Mouse (Mus musculus) yolk sac, embryonic 10.5 days (tissue): ENCODE results near the gene Hist1h4d.

ENCODE experiments used
- DNase-seq: peaks from one replicate; pipeline ENCODE4 v3.0.0-alpha.2; 2017; ENCODE audit warnings: low spot score

The Hist1h4d gene

DNA sequence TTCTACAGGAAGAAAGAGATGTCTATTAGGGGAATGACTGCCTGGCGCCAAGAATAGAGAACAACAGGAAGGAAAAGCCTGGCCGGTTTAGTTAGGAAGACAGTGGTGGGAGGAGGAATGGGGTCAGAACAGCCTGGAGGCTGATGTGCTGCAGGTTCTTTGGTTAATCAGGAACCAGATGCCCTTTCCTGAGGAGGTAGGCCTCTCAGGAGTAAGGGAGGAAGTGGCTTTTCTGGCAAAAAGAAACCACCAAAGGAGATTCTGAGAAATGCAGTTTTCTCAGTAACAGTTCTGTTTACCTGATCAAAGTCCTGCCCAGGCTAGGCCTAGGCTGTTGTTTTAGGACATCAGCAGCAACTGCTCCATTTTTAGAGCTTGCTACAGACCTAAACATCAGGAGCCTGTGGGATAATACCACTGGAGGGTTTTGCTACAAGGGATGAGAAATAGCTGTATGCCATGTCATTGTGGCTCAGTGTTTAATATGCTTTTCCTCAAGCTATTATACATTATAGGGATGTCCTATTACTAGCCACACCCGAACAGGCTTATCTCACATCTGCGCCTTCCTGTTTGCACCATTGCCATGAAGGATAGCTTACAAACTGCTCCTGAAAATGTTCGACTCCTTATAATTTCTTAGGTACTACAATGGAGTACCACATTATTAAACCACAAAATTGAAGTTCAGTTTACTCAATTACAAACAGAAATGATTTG lies 11.8 kb downstream of the Hist1h4d start:
- DNase-seq = peak; percentile 84

DNA sequence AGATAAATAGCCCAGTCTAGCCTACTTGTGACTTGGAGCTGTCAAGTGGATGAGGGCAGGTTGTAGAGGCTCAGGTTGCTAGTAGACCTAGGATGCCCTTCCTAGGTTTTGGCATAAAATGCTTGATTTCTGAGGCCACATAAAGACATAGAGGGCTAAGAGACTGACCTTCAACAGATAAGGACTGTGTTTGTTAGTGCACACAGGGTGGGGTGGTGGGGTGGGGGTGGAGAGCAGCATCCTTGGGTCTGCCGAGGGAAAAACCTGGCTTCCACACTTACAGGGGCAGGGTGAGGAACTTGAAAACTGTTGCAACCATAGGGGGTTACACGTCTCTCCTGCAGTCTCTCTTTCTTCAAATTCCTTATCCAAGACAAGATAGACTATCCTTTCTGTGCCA lies 13.8 kb downstream of the Hist1h4d start:
- no peak for DNase-seq

DNA sequence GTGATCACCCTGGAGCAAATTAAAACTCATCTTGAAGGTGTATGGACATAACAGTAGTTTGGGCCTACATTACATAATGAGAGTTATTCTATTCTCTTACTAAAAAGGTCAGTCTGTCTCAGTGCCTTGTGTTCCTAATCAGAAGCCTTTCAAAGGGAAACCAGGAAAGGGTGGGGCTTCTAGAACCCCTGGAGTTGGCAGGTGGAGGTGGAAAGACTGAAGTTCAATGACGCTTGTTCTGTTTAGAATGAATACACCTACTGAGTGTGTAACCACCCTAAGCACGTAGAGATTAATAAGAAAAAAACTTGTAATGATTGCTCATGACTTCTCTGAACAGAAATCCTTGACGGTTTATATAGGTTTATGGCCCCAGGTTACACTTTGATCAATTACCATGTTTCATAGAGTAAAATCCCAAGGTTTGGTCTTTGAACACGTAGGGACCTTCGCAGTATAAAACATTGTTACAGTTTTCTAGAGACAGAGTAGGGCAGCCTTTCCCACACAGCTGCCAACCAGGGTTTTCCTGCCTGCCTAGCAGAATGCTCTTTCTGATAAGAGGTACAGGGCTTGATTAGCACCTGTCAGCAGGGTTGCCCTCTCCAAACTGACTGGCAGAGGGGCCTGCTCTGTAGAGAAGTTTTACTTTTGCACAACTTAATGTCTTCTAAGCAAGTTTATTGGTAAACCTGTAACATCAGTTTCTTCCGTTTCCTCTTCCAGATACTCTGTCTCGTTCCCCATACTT lies 14.4 kb downstream of the Hist1h4d start:
- no peak for DNase-seq

DNA sequence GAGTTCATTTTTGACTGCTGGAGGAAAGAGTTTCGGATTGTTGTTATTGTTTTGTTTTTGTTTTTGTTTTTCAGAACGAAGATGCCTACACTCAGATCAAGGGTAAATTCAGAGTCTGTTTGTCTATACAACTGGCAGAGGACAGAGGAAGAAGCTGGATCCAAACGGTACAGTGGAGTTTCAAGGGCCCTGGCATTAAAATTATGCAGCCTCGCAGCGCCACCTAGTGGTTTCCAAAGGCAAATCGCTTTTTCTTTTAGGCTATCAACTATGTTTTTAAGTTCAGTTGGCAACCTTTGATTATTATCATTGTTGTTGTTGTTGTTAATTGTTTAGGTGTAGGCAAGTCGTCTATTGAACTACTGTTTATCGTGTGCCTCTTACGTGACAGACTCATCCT lies 16.6 kb downstream of the Hist1h4d start:
- DNase-seq = peak; percentile 58

DNA sequence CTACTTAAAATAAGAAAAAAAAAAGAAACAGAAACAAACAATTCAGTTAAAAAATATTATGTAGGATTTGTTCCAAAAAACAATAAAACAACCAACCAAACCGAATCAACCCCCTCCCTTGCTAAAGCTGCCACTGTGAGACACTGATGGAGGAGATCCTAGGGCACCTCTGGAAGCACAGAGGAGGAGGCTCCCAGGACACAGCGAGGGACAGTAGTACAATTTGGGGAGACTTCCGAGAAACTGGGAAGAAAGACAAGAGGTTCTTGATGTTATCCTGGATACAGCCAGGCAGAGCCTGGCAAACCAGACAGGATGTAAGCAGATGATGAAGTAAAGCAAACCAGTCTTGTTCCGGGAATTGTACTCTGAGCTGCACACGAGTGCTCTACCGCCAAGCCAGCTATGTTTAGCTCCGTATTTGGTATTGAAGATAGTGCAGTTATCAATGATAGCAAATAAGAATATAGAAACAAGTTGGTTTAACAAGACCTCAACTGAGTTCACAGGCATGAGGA lies 21.8 kb downstream of the Hist1h4d start:
- DNase-seq = no peak

DNA sequence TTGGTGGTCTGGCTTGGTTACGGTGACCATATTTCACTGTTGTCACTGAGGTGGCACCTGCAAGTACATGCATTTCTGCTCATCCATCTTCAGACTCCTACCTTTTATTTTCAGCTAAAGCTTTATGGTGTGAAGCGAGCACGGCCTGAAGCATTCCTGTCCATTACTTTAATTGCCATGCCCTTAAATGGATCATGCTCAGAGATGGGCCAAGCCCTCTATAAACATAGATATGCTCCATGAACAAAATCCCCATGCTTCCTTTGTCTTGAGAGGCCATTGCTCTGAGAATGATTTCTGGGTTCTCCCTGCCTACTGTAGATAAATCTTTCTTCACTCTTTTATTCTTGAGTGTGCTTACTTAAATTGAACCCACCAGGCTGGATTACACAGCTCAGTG lies 23.1 kb downstream of the Hist1h4d start:
- DNase-seq = no peak

DNA sequence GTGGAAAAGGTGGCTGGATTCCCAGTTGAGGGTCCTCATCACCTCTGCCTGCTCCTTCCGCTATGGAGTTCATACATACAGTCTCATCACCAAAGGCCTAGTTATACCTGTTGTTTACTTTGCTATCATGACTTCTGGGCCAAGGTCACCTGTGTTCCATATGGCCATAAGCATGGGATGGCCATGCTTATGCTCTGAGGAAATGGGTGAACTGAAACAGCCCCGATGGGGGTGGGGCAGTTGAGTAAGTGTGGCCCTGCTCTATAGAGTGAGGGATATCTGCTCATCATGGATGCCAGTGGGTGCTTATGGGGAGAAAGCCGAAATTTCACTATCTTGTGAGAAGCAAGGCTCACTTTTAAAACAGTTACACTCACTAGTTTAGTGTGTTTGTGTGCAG lies 23.7 kb downstream of the Hist1h4d start:
- no peak for DNase-seq

DNA sequence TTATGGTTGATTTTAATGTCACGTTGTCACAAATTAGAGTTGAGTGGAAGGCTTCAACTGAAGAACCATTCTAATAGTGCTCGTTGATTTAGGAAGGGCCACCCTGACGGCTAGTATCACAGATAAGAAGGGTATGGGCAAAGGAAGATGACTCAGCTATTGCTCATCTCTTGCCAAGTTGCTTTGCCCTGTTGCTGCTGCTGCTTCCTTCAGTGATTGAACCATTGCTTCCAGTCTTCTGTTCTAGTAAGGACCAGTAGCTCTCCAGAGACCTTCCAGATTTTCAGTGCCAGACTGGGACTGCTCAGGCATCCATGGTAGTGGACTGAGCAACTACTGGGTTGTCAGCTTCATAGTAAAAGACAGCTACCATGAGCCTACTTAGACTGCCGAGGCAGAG lies 27.8 kb downstream of the Hist1h4d start:
- no peak for DNase-seq

DNA sequence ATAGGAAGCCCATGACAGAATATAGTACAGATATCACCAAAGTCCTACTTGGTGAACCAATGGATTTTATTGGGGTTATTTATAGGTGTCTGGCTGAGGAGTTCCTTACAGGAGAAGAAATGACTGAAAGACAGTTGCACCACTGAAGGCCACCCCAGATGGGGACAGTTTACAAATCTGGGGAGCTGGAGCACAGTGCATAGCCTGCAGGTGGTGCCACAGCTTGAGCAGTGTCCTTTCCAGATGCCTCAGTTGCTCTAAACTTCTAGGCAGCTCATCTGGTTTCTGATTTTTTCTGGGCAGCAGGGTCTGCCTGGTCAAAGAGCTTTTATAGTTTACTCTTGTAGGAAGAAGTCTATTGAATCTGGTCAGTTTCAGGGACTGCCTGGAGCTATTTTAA lies 28.4 kb downstream of the Hist1h4d start:
- DNase-seq = no peak

DNA sequence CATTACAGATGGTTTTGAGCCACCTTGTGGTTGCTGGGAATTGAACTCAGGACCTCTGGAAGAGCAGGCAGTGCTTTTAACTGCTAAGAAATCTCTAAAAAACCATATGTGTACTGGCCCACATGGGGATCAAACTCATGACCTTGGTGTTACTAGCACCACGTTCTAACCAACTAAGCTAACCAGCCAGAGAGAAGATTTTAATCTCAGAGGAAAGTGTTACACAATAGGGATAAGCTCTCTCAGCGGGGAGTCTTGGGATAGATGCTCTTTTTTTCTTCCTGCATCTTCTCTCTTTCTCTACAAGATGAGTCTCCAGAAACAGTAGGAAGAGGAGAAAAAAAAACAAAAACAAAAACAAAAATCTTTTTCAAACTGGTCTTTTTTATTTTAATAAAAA lies 29.0 kb downstream of the Hist1h4d start:
- no peak for DNase-seq

DNA sequence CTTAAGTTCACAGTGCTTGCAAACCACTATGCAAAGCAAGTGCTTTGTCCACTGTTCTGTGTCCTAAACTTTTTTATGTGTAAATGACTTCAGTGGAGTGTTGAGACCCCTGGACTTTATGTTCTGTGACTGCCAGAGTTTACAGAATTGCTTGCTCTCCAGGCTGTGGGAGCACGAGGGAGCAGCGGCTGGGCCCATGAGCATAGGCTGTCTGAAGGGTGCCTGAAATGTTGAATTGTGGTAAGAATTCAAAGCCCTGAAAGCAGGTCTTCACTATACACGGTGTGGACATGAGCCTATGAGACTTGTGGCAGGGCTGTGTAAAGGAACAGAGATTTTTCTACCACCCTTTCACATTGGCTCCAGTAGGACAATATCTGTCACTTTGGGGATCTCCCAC lies 30.2 kb downstream of the Hist1h4d start:
- DNase-seq = no peak

DNA sequence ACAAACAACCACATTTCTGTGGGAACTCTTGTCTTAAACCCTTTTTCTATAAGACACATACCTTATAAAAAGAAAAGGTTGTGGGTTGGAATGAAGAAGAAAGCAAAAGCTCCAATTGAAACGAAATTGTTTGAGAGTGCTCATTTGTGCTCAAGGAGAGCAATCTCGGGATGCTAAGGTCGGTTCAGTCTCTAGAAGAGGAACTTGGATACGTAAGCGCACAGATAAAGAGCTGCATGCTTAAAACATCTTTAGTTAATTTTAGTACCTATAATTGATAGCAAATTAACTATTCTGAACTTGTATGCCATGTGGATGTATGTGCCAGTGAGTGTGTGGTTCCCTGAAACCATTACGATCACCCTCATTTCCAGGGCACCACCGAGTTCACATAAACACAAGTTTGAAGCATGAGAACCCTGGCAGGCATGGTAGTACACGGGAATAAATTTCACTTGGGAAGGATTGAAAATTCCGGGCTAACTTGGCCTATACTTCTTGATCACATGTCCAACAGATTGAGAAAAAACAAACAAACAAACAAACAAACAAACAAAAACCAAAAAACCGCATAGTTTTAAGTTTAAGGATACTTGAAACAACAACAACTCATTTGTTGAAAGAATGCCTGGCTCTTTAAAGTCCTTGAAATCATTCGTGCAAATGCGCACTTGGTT lies 38.8 kb downstream of the Hist1h4d start:
- no peak for DNase-seq

DNA sequence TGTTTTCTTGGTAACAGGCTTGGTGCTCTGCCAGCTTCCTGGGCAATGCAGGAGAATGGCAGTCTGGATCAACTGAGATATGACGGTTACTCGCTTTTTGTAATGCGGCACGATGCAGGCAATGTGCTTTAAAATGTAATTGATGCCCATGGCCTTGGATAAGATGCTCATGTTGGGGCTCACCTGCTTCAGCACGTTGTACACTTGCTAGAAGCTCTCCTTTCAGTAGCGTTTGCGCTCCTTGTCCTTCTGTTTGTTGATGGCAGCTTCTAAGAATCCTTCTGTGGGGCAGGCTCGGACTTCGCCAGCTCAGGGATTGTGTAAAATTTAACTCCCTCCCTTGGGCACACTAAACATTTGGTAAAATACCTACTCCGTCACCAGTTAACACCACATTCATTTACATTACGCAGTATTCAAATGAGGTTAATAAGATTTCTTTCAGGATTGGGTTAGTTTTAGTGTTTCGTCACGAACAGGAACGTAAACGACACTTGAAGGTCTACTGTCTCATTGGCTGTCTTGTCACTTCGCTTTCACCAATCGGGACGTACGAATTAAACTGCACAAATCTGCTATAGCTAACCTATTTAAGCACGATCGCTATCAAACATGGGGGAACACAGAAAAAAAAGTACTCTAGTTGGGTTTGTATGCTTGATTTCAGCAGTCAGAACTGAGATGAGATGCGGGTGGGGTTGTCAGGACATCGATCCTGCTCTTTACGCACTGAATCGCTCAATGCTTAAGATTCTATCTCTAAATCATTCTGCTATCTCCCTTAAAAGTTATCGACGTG lies 39.5 kb downstream of the Hist1h4d start, which contains the start of gene Hist1h2be:
Gene Hist1h2be, minus strand, starts transcription at position 392 of the 799 bp plus-strand sequence.
- peak; percentile 89 for DNase-seq

DNA sequence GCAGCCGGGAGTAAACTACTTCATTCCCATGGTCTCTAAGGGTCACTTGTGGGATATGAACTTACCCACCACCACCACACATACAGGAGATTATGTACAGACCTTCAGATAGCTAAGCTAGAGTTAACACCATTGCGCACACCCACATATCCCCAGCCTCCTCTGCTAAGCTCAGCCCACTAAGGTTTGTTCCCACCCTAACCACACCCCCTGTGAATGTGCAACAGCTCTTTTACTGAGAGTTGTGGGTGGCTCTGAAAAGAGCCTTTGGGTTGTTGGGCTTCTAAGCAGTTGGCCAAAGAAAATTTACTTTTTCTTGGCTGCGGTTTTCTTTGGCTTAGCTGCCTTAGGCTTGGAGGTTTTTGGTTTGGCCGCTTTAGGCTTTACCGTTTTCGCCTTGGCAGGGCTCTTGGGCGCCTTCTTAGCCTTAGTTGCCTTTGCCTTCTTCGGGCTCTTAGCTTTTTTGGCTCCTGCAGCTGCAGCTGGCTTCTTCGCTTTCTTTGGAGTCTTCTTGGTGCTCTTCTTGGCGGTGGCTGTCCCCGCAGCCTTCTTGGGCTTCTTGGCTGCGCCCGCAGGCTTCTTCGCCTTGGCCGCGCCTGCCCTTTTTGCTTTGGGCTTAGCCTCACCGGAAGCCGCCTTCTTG lies 40.3 kb downstream of the Hist1h4d start:
- DNase-seq = no peak

DNA sequence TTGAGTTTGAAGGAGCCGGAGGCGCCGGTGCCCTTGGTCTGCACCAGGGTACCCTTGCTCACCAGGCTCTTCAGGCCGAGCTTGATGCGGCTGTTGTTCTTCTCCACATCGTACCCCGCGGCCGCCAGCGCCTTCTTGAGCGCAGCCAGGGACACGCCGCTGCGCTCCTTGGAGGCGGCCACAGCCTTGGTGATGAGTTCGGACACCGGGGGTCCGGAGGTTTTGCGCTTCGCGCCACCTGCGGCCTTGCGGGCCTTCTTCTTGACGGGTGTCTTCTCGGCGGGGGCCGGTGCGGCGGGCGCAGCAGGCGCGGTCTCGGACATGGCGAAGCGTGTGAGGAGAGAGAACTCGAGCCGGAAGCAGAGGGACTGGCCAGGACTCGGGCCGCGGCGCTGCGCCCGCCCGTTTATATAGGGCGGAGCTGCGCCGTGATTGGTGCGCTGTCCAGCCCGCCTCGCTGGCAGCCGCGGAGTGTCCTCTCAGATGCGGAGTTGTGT lies 40.8 kb downstream of the Hist1h4d start, which contains the start of gene Hist1h1e:
Gene Hist1h1e, minus strand, starts transcription at position 384 of the 497 bp plus-strand sequence.
- DNase-seq = peak; percentile 93

DNA sequence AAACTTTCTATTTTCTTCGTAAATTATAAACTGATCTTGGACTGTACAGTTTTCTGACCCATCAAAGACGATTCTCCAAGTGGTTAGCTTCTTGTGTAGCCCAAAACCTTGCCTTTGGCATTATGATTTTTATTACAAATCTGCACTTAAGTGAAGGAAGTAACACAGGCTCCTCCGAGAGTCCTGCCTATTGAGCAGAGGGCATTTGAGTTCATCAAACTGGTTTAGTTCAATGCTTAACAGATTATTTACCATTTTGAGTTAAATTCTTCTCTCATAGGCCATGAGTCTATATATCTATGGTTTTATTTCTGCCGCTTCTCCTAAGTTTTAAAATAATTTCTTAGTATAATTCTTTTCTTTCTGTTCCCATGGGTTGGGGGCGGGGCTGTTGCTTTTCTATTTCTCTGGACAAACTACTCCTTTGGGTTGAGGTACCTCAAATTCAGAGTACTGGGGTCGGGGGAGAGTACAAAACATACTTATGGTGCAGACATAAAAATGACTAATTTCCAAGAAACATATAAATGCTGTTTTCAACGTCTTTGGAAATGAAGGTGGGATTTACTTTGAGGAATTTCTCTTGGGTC lies 41.6 kb downstream of the Hist1h4d start:
- no peak for DNase-seq

DNA sequence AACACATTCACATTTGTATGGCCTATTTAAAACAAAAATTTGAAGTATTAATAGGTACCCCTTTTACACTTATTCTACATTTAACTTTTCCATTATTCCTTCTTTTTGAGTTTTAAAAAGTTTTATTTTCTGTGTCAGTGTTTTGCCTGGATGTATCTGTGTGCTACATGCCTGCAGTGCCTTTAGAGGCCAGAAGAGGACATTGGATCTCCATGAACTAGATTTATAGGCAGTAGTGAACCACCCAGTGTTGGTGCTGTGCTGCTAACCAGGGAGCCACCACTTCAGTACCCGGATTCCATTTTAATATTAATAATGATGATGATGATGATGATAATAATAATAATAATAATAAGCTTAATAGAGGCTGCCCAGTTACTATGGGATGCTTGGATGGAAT lies 49.3 kb downstream of the Hist1h4d start:
- no peak for DNase-seq
